Mouse (Mus musculus) liver, embryonic 11.5 days (tissue): ENCODE data around the gene Vwa5b1. TPM values are rescaled to one million over a fixed set of nuclear protein-coding genes. Genes with fewer than 3 reads are reported as not detected.

Source experiments
- ATAC-seq: fragments of 200-750 bp; cut with Nextera tagmentation; replicated peaks from 2 replicates; pipeline ENCODE4 v1.8.0; 2017; ENCODE audit warnings: moderate number of reproducible peaks, mild to moderate bottlenecking, moderate TSS enrichment, moderate library complexity; ENCODE audit not compliant: low FRiP score
- DNase-seq: peaks from one replicate; pipeline ENCODE4 v3.0.0-alpha.2; 2017; ENCODE audit warnings: low spot score
- H3K27ac ChIP-seq: fragments of 300-500 bp; sonication (generic); 2 replicates; pipeline ENCODE4 v1.5.1; 2014; ENCODE audit warnings: mild to moderate bottlenecking, low read depth, low read length, control low read depth
- H3K27me3 ChIP-seq: fragments of 300-500 bp; sonication (generic); replicated peaks from 2 replicates; pipeline ENCODE4 v1.6.1; 2014; ENCODE audit warnings: low read length, mixed read lengths; ENCODE audit not compliant: control insufficient read depth, insufficient read depth
- H3K36me3 ChIP-seq: fragments of 300-500 bp; sonication (generic); 2 replicates; pipeline ENCODE4 v1.6.1; 2014; ENCODE audit warnings: mild to moderate bottlenecking, low read length, moderate library complexity, mixed read lengths; ENCODE audit not compliant: control insufficient read depth, insufficient read depth
- H3K4me1 ChIP-seq: fragments of 300-500 bp; sonication (generic); replicated peaks from 2 replicates; pipeline ENCODE4 v1.6.1; 2014; ENCODE audit warnings: low read length, mixed read lengths; ENCODE audit not compliant: control insufficient read depth, insufficient read depth
- H3K4me2 ChIP-seq: fragments of 300-500 bp; sonication (generic); 2 replicates; pipeline ENCODE4 v1.6.1; 2014; ENCODE audit warnings: mild to moderate bottlenecking, control low read depth, moderate library complexity
- H3K4me3 ChIP-seq: fragments of 300-500 bp; sonication (generic); 2 replicates; pipeline ENCODE4 v1.5.1; 2014; ENCODE audit warnings: low read depth, low read length, control low read depth
- H3K9ac ChIP-seq: fragments of 300-500 bp; sonication (generic); 2 replicates; pipeline ENCODE4 v1.6.1; 2014; ENCODE audit warnings: low read depth, low read length, control low read depth
- H3K9me3 ChIP-seq: fragments of 300-500 bp; sonication (generic); 2 replicates; pipeline ENCODE4 v1.6.1; 2016; ENCODE audit warnings: low read length, inconsistent platforms, mixed read lengths; ENCODE audit not compliant: control insufficient read depth
- WGBS: fragments of 180-500 bp; shearing (Covaris S2); extraction: QIAGEN DNeasy Blood & Tissue Kit; methylation state at CpG from one replicate; pipeline ENCODE4 v1.1.7; 2014; 5-methylcytosine and 5-hydroxymethylcytosine counted together
- polyA plus RNA-seq: library from polyadenylated mRNA; unstranded; fragments of >200 nt; fragmentation: Nextera tagmentation; extraction: Ambion mirVana; gene quantifications from 2 replicates; pipeline ENCODE4 v1.2.1, GENCODE M21; 2014

Gene Vwa5b1
- polyA plus RNA-seq, 1 experiment from 2014 or later: not detected

- Histone ChIP-seq H3K4me3 (no peak overlapping the region), H3K9me3 (no peaks in the 10 kb centered on the region), H3K36me3 (no peaks in the 10 kb centered on the region), H3K9ac (no peak overlapping the region), H3K4me2 (no peak overlapping the region), H3K27me3 (no peaks in the 10 kb centered on the region), H3K27ac (no peak overlapping the region), H3K4me1 (no peaks in the 10 kb centered on the region)
- DNase-seq (peak; percentile 44), ATAC-seq (no peak)
- 16% methylated on average over 7 of the region's 7 CpGs for WGBS
Measured at GRCm38 (mm10) chr4:138597904-138598347, 37.8 kb downstream of the Vwa5b1 start.

DNA sequence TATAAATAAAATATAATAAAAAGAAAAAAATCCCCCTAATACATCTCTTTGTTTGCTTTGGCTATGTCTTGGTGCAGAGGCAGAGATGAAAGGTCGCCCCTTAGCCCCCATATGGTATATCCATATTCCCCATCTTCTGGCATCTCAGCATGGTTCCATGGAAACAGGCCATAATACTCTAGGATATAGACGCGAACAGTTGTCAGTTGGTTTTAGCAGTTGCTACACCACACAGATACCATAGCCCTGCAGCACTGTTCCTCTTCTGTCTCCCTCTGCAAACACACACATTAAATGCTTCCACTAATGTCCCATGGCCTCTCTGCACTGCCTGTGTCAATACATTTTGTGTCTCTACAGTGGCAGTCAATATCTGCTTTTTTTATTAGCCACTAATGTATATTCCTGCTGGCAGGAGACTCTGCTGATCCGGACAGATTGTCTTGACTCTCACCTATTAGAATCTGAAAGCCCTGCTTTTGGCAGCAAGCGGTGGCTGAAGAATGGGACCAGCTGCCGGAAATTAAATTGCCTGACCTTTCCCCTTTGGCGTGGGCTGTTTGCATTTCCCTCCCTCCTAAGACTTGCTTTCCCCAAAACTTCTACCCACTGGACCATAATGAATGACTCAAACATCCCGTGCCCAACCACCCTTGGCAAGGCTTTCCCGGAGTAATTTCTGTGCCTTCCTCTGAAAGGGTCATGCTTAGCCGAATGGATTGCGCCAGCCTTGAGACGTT lies 39.1 kb downstream of the Vwa5b1 start:
- no peak for DNase-seq
- Histone ChIP-seq H3K4me3 (no peak overlapping the region), H3K4me1 (no peaks in the 10 kb centered on the region), H3K9me3 (no peaks in the 10 kb centered on the region), H3K27me3 (no peaks in the 10 kb centered on the region), H3K27ac (no peak overlapping the region), H3K4me2 (no peak overlapping the region), H3K9ac (no peak overlapping the region), H3K36me3 (no peaks in the 10 kb centered on the region)
- 76% methylated on average over 12 of the region's 12 CpGs for WGBS
- no peak for ATAC-seq

DNA sequence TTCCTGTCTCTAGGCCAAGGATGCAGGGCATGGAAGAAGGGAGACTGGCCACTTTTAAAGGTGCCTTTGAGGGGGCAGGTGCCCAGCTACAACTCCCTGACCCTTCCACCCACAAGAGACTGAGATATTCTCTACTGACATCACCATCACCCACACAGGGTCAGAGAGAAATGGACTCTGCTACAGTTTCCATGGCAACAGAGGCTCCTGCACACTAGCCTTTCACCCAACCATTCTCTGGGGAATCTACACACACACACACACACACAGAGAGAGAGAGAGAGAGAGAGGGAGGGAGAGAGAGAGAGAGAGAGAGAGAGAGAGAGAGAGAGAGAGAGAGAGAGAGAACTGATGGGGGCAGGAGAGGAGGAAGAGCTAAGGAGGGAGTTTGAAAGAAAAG lies 50.7 kb downstream of the Vwa5b1 start:
- no peaks in the 10 kb centered on the region for H3K27me3 ChIP-seq

DNA sequence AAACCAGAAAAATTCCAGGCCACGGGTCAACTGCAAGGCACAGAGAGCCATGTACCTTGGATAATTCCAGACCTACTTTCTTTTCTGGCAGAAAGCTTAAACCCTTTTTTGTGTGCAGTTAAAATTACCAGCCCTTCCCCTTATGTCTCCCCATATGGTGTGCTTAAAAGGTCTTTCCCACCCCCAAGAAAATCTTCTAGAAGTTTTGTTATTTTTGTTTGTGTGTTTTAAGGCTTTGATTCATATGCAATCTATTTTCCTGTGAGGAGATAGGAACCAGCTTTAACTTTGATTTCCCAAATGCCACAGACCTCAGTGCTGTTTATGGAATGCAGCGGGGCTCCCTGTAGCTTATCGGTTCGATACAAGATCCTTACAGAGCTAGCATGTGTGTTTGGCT lies 53.2 kb downstream of the Vwa5b1 start:
- ATAC-seq: no peak
- no peak for DNase-seq

More for the DNA sequence above, 50.7 kb downstream of the Vwa5b1 start:
- no peak overlapping the region for H3K4me3 ChIP-seq
- DNase-seq: no peak
- no peak overlapping the region for H3K4me2 ChIP-seq
- no peaks in the 10 kb centered on the region for H3K9me3 ChIP-seq
- no peak overlapping the region for H3K9ac ChIP-seq
- no peak overlapping the region for H3K27ac ChIP-seq
- no peaks in the 10 kb centered on the region for H3K4me1 ChIP-seq
- H3K36me3 ChIP-seq: no peaks in the 10 kb centered on the region
- no peak for ATAC-seq

GRCm38 (mm10) chr4:138578406-138578805 lies 57.3 kb downstream of the Vwa5b1 start:
- Histone ChIP-seq H3K9ac (no peak overlapping the region), H3K4me3 (no peak overlapping the region), H3K27ac (no peak overlapping the region), H3K4me2 (no peak overlapping the region), H3K4me1 (no peaks in the 10 kb centered on the region), H3K36me3 (no peaks in the 10 kb centered on the region), H3K9me3 (no peaks in the 10 kb centered on the region), H3K27me3 (0 out of 2 replicates have a peak, but pooled peaks cover 2% of the 10 kb centered on the region)
- WGBS: 68% methylated on average over 19 of the region's 19 CpGs
- no peak for ATAC-seq
- DNase-seq: no peak

More for the DNA sequence above, 53.2 kb downstream of the Vwa5b1 start:
- 73% methylated on average over 4 of the region's 4 CpGs for WGBS
- Histone ChIP-seq H3K27ac (no peak overlapping the region), H3K27me3 (no peaks in the 10 kb centered on the region), H3K4me1 (no peaks in the 10 kb centered on the region), H3K4me3 (no peak overlapping the region), H3K9ac (no peak overlapping the region), H3K4me2 (no peak overlapping the region), H3K36me3 (no peaks in the 10 kb centered on the region), H3K9me3 (no peaks in the 10 kb centered on the region)

DNA sequence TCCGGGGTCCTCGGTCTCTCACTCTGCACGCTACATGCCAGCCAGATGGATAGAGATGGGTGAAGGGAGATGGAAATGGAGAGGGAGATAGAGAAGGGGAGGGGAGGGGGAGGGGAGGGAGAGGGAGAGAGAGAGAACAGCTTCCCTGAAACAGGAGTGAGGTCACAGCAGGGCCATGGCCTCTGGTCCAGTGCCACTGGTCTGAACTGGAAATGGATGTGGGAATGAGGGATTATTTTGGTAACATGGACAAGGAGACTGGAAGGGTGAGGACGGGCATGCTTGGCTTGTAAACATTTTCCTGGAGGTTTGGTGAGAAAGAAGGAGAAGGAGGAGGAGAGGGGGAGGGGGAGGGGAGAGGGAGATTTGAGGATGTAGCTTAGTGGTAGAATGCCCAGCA lies 59.0 kb downstream of the Vwa5b1 start:
- H3K27ac ChIP-seq: no peak overlapping the region
- no peaks in the 10 kb centered on the region for H3K9me3 ChIP-seq
- DNase-seq: no peak
- no peak overlapping the region for H3K9ac ChIP-seq
- H3K4me1 ChIP-seq: no peaks in the 10 kb centered on the region
- 0 out of 2 replicates have a peak, but pooled peaks cover 2% of the 10 kb centered on the region for H3K27me3 ChIP-seq
- WGBS: 87% methylated on average over 3 of the region's 4 CpGs
- H3K36me3 ChIP-seq: no peaks in the 10 kb centered on the region
- H3K4me2 ChIP-seq: no peak overlapping the region
- H3K4me3 ChIP-seq: no peak overlapping the region
- ATAC-seq: no peak

DNA sequence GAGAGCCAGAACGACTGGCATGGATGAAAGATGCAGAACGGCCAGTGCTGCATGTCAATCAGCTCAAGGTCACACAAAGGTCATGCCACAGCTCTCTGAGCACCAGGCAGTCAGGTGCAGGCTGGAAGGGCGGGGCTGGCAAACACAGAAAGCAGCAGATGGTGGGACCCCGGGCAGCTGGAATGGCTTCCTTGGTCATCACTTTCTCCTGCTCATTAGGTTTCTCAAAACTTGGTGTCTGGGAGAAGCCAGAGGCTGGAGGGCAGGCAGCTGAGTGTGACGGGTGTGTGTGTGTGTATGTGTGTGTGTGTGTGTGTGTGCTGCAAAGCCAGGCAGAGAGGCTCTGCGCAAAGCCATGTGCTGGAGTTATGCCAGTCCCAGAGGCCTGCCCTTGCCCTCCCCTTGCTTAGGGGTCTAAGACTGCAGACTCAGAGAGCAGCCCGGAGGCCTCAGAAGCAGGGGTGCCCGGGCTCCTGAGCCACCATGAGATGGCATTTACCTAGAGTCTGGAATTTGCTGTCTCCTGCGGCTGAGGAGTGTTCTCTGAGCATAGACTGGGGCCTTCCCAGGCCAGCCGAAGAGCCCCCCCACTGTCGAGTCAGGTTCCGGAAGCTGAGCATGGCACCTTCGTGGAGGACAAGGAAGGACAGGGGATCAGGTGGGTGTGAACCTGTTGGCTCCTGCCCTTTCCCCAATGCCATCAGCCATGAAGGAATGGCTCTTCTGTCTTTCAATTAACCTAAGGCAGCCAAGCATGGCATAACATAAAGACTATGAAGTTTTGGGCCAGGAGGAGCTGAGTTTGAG lies 60.7 kb downstream of the Vwa5b1 start:
- H3K9ac ChIP-seq: no peak overlapping the region
- no peaks in the 10 kb centered on the region for H3K9me3 ChIP-seq
- ATAC-seq (no peak), DNase-seq (no peak)
- H3K4me1 ChIP-seq: no peaks in the 10 kb centered on the region; the same call in 1 of the 2 replicates
- H3K4me2 ChIP-seq: no peak overlapping the region
- H3K36me3 ChIP-seq: no peaks in the 10 kb centered on the region
- no peak overlapping the region for H3K27ac ChIP-seq
- H3K4me3 ChIP-seq: no peak overlapping the region
- 76% methylated on average over 13 of the region's 13 CpGs for WGBS
- H3K27me3 ChIP-seq: 0 out of 2 replicates have a peak, but pooled peaks cover 2% of the 10 kb centered on the region

DNA sequence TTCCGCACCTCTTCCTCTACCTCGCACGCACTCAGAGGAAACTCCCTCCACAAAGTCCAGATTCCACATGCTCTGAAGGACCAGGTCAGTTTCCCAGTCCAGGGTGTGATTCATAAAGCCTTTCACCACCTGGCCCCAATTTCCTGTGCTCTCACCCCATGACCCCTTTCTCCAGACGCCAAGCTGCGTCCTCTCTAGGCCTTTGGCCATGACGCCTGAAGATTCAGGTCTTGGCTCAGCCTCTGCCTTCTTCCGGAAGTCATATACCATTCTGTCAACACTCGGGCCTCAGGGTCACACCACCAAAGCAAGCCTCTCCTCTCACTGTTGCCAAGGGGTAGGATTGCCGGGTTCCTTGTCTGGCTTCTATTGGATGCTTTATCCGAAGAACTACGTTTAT lies 65.8 kb downstream of the Vwa5b1 start:
- H3K4me3 ChIP-seq: no peak overlapping the region
- H3K9ac ChIP-seq: no peak overlapping the region
- no peaks in the 10 kb centered on the region for H3K9me3 ChIP-seq
- DNase-seq (no peak), ATAC-seq (no peak)
- H3K27ac ChIP-seq: no peak overlapping the region
- no peaks in the 10 kb centered on the region; the same call in 1 of the 2 replicates for H3K4me1 ChIP-seq
- 0 out of 2 replicates have a peak, but pooled peaks cover 2% of the 10 kb centered on the region for H3K27me3 ChIP-seq
- H3K4me2 ChIP-seq: no peak overlapping the region
- H3K36me3 ChIP-seq: no peaks in the 10 kb centered on the region
- 53% methylated on average over 11 of the region's 11 CpGs for WGBS
